Mouse (Mus musculus): ENCODE measurements around the gene Pla2g15.

DNA sequence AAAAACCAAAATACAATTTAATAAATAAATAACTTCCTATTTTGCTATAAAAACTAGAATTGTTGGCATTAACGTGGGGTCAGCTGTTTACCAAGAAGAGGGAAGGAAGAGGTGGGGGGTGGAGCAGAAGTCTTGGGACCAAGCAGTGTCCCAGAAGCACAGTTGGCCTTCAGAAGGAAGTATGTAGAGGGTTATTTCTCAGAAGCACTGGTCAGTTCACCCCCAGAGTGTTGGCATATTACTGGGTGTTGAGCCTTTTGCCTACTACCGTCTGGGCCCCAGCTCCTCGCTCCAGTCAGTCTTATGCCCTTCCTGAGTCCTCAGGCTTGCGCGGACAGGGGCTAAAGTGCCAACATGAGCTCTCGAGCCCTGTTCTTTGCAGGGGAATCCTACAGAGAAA is 1.2 kb upstream of the Pla2g15 start:
- no peak for TF ChIP-seq POLR2A (IDR thresholded peaks at IDR 0.05; ENCODE audit: insufficient read depth, low read depth, low read length)
- no peak for TF ChIP-seq CTCF (IDR thresholded peaks at IDR 0.05; ENCODE audit: insufficient read depth, low read depth, low read length)

Data from olfactory bulb, adult 2 months (tissue).